Mouse (Mus musculus): ENCODE measurements at regions not wholly inside any gene's neighbourhood (a gene's known extent, or its start where the extent isn't known, plus 50 kb on each side); places are given as distances from the start of the nearest gene placed in this dataset.

GRCm38 (mm10) chr6:14298167-14298566, 426.8 kb upstream of the 2610001J05Rik start:
- DNase-seq (ENCODE audit: low spot score), result no peak

- DNase-seq (ENCODE audit: low spot score), result no peak
Observed at GRCm38 (mm10) chr6:14297428-14297827, 426.1 kb upstream of the 2610001J05Rik start.

GRCm38 (mm10) chr6:14290843-14291242, 419.5 kb upstream of the 2610001J05Rik start:
- DNase-seq (ENCODE audit: low spot score), result no peak

- DNase-seq (ENCODE audit: low spot score), result no peak
Observed at GRCm38 (mm10) chr6:14281476-14281875, 410.2 kb upstream of the 2610001J05Rik start.

- no peak for DNase-seq (ENCODE audit: low spot score)
Observed at GRCm38 (mm10) chr6:14261941-14262340, 390.6 kb upstream of the 2610001J05Rik start.

- no peak for DNase-seq (ENCODE audit: low spot score)
Observed at GRCm38 (mm10) chr6:14240331-14240730, 369.0 kb upstream of the 2610001J05Rik start.

- no peak for DNase-seq (ENCODE audit: low spot score)
Observed at GRCm38 (mm10) chr6:14239151-14239550, 367.8 kb upstream of the 2610001J05Rik start.

GRCm38 (mm10) chr6:14230823-14231222, 359.5 kb upstream of the 2610001J05Rik start:
- DNase-seq (ENCODE audit: low spot score), result no peak

GRCm38 (mm10) chr6:14207509-14207908, 336.2 kb upstream of the 2610001J05Rik start:
- peak; percentile 8 for DNase-seq (ENCODE audit: low spot score)

GRCm38 (mm10) chr6:14197107-14197506, 325.8 kb upstream of the 2610001J05Rik start:
- peak; percentile 6 for DNase-seq (ENCODE audit: low spot score)

GRCm38 (mm10) chr6:14195351-14195750, 324.0 kb upstream of the 2610001J05Rik start:
- DNase-seq (ENCODE audit: low spot score), result no peak

- DNase-seq (ENCODE audit: low spot score), result no peak
Observed at GRCm38 (mm10) chr6:14191387-14192023, 320.2 kb upstream of the 2610001J05Rik start.

- DNase-seq (ENCODE audit: low spot score), result no peak
Observed at GRCm38 (mm10) chr6:14185921-14186420, 314.7 kb upstream of the 2610001J05Rik start.

GRCm38 (mm10) chr6:14147370-14147769, 276.1 kb upstream of the 2610001J05Rik start:
- DNase-seq (ENCODE audit: low spot score), result no peak

- DNase-seq (ENCODE audit: low spot score), result no peak
Observed at GRCm38 (mm10) chr6:14146394-14146793, 275.1 kb upstream of the 2610001J05Rik start.

GRCm38 (mm10) chr6:14142107-14142751, 270.9 kb upstream of the 2610001J05Rik start:
- no peak for DNase-seq (ENCODE audit: low spot score)

GRCm38 (mm10) chr6:14130392-14131144, 259.2 kb upstream of the 2610001J05Rik start:
- no peak for DNase-seq (ENCODE audit: low spot score)

- no peak for DNase-seq (ENCODE audit: low spot score)
Observed at GRCm38 (mm10) chr6:14129394-14129793, 258.1 kb upstream of the 2610001J05Rik start.

- no peak for DNase-seq (ENCODE audit: low spot score)
Observed at GRCm38 (mm10) chr6:14122311-14122710, 251.0 kb upstream of the 2610001J05Rik start.

- DNase-seq (ENCODE audit: low spot score), result no peak
Observed at GRCm38 (mm10) chr6:14121479-14121878, 250.2 kb upstream of the 2610001J05Rik start.

- DNase-seq (ENCODE audit: low spot score), result no peak
Observed at GRCm38 (mm10) chr6:14094907-14095306, 223.6 kb upstream of the 2610001J05Rik start.

GRCm38 (mm10) chr6:14081884-14082283, 210.6 kb upstream of the 2610001J05Rik start:
- no peak for DNase-seq (ENCODE audit: low spot score)

GRCm38 (mm10) chr6:14063735-14064134, 192.4 kb upstream of the 2610001J05Rik start:
- DNase-seq (ENCODE audit: low spot score), result no peak

Measured in ovary, postnatal 36 days (tissue).